Mouse (Mus musculus) lung, embryonic 14.5 days (tissue): ENCODE measurements at regions not wholly inside any gene's neighbourhood (a gene's known extent, or its start where the extent isn't known, plus 50 kb on each side); places are given as distances from the start of the nearest gene placed in this dataset.
A peak's percentile ranks its signal among the peaks of the same experiment; 100 is the strongest.

ENCODE experiments used
- ATAC-seq: fragments of 200-750 bp; cut with Nextera tagmentation; 2 replicates; pipeline ENCODE4 v1.8.0; 2017; ENCODE audit warnings: mild to moderate bottlenecking, moderate TSS enrichment, moderate library complexity; ENCODE audit not compliant: insufficient read depth
- DNase-seq: peaks from one replicate; pipeline ENCODE4 v3.0.0-alpha.2; 2015
- H3K27ac ChIP-seq: fragments of 300-500 bp; sonication (generic); 2 replicates; pipeline ENCODE4 v1.5.1; 2014; ENCODE audit warnings: low read depth, mild to moderate bottlenecking, moderate library complexity
- H3K27me3 ChIP-seq: fragments of 300-500 bp; sonication (generic); 2 replicates; pipeline ENCODE4 v1.6.1; 2014; ENCODE audit warnings: low read length, control low read depth; ENCODE audit not compliant: insufficient read depth
- H3K36me3 ChIP-seq: fragments of 300-500 bp; sonication (generic); 2 replicates; pipeline ENCODE4 v1.6.1; 2014; ENCODE audit warnings: control low read depth; ENCODE audit not compliant: insufficient read depth
- H3K4me1 ChIP-seq: fragments of 300-500 bp; sonication (generic); 2 replicates; pipeline ENCODE4 v1.6.1; 2014; ENCODE audit warnings: antibody characterized with exemption, control low read depth; ENCODE audit not compliant: insufficient read depth
- H3K4me2 ChIP-seq: fragments of 300-500 bp; sonication (generic); 2 replicates; pipeline ENCODE4 v1.6.1; 2014; ENCODE audit warnings: mild to moderate bottlenecking
- H3K4me3 ChIP-seq: fragments of 300-500 bp; sonication (generic); 2 replicates; pipeline ENCODE4 v1.5.1; 2014; ENCODE audit warnings: low read depth, low read length
- H3K9ac ChIP-seq: fragments of 300-500 bp; sonication (generic); 2 replicates; pipeline ENCODE4 v1.6.1; 2014
- H3K9me3 ChIP-seq: fragments of 300-500 bp; sonication (generic); 2 replicates; pipeline ENCODE4 v1.6.1; 2016; ENCODE audit warnings: low read depth, low read length, control low read depth
- CTCF ChIP-seq: IDR thresholded peaks from 2 replicates; pipeline ENCODE4 v1.5.1; 2016; ENCODE audit warnings: antibody characterized with exemption, low read depth
- WGBS: fragments of 180-500 bp; shearing (Covaris S2); extraction: QIAGEN DNeasy Blood & Tissue Kit; methylation state at CpG from one replicate; pipeline ENCODE4 v1.1.7; 2014; 5-methylcytosine and 5-hydroxymethylcytosine counted together

GRCm38 (mm10) chr5:132882291-132882690 lies 339.1 kb upstream of the Auts2 start:
- no peak for TF ChIP-seq CTCF
- Histone ChIP-seq H3K4me2 (no peak overlapping the region), H3K4me3 (no peak overlapping the region), H3K9me3 (no peaks in the 10 kb centered on the region), H3K36me3 (no peaks in the 10 kb centered on the region), H3K27ac (no peak overlapping the region), H3K9ac (no peak overlapping the region), H3K4me1 (no peaks in the 10 kb centered on the region), H3K27me3 (no peaks in the 10 kb centered on the region)
- DNase-seq: peak; percentile 55
- no peak for ATAC-seq
- 27% methylated on average over 3 of the region's 3 CpGs for WGBS

- no peaks in the 10 kb centered on the region for H3K27me3 ChIP-seq
- no peaks in the 10 kb centered on the region for H3K9me3 ChIP-seq
- H3K27ac ChIP-seq: no peak overlapping the region
- H3K4me2 ChIP-seq: no peak overlapping the region
- H3K4me3 ChIP-seq: no peak overlapping the region
- 93% methylated on average over 3 of the region's 3 CpGs for WGBS
- no peaks in the 10 kb centered on the region for H3K36me3 ChIP-seq
- no peak overlapping the region for H3K9ac ChIP-seq
- DNase-seq: no peak
- H3K4me1 ChIP-seq: no peaks in the 10 kb centered on the region
- no peak for TF ChIP-seq CTCF
- ATAC-seq: no peak
Observed at GRCm38 (mm10) chr5:132881170-132881569, 338.0 kb upstream of the Auts2 start.

GRCm38 (mm10) chr5:132876336-132876840 lies 333.2 kb upstream of the Auts2 start:
- ATAC-seq: no peak
- H3K9me3 ChIP-seq: no peaks in the 10 kb centered on the region
- WGBS: 41% methylated on average over 6 of the region's 6 CpGs
- no peak for DNase-seq
- no peaks in the 10 kb centered on the region for H3K36me3 ChIP-seq
- no peak overlapping the region for H3K27ac ChIP-seq
- no peaks in the 10 kb centered on the region for H3K27me3 ChIP-seq
- H3K9ac ChIP-seq: no peak overlapping the region
- no peaks in the 10 kb centered on the region for H3K4me1 ChIP-seq
- no peak overlapping the region for H3K4me2 ChIP-seq
- no peak overlapping the region for H3K4me3 ChIP-seq
- TF ChIP-seq CTCF: no peak

GRCm38 (mm10) chr5:132858846-132859510 lies 315.8 kb upstream of the Auts2 start:
- 65% methylated on average over 5 of the region's 5 CpGs for WGBS

DNA sequence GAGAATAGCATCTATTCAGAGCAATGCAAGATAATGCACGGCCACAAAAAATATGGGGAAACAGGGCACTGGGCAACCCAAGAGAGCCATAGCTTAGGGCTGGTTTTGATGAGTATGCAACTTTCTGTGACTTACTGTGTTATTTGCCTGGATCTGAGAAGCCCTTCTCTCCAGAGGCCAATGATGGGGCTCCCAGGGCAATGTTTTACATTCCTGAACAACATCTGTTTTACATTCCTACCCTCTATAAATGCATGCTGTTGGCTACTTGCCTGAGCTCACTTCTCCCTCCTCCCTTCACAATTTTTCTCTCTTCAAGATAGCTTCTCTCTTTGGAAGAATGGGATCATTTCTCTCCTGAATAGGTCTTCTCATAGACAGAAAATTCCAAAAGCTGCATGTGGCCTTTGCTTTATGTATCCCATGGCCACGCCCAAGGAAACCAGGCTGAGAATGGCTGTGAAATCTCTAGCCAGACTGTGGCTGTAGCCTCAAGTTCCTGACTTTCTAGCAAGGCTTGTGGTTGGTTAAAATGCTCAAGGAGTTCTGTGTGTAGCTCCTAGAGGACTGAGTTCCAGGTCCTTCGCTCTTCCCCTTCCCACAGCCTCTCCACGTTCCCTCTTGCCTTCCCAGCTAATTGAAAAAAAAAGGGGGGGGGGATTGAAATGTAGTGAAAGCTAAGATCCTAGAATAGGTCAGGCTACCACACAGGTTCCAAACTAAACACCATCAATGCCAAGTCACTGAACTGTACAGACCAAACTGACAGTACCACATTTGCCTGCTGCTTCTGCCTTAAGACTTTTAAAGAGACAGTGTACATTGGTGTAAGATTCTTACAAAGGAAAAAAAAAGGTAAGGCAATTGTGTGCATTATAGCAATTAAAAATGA lies 312.7 kb upstream of the Auts2 start:
- 56% methylated on average over 4 of the region's 4 CpGs for WGBS
- Histone ChIP-seq H3K4me3 (no peak overlapping the region), H3K27me3 (no peaks in the 10 kb centered on the region), H3K9ac (no peak overlapping the region), H3K36me3 (no peaks in the 10 kb centered on the region), H3K27ac (no peak overlapping the region), H3K9me3 (no peaks in the 10 kb centered on the region), H3K4me2 (no peak overlapping the region), H3K4me1 (no peaks in the 10 kb centered on the region)
- TF ChIP-seq CTCF: no peak
- DNase-seq (peak; percentile 72), ATAC-seq (peak; percentile 68; the same call in 1 of the 2 replicates)

More at GRCm38 (mm10) chr5:132858846-132859510, 315.8 kb upstream of the Auts2 start:
- no peak for TF ChIP-seq CTCF
- Histone ChIP-seq H3K9ac (no peak overlapping the region), H3K27ac (no peak overlapping the region), H3K4me1 (no peaks in the 10 kb centered on the region), H3K4me3 (no peak overlapping the region), H3K4me2 (no peak overlapping the region), H3K27me3 (no peaks in the 10 kb centered on the region), H3K9me3 (no peaks in the 10 kb centered on the region), H3K36me3 (no peaks in the 10 kb centered on the region)
- DNase-seq (no peak), ATAC-seq (no peak)

- Histone ChIP-seq H3K27ac (no peak overlapping the region), H3K9me3 (no peaks in the 10 kb centered on the region), H3K36me3 (no peaks in the 10 kb centered on the region), H3K4me3 (no peak overlapping the region), H3K4me2 (no peak overlapping the region), H3K4me1 (no peaks in the 10 kb centered on the region), H3K27me3 (no peaks in the 10 kb centered on the region), H3K9ac (no peak overlapping the region)
- TF ChIP-seq CTCF: no peak
- WGBS: 65% methylated on average over 6 of the region's 6 CpGs
- ATAC-seq: no peak
- no peak for DNase-seq
Observed at GRCm38 (mm10) chr5:132850770-132851169, 307.6 kb upstream of the Auts2 start.

DNA sequence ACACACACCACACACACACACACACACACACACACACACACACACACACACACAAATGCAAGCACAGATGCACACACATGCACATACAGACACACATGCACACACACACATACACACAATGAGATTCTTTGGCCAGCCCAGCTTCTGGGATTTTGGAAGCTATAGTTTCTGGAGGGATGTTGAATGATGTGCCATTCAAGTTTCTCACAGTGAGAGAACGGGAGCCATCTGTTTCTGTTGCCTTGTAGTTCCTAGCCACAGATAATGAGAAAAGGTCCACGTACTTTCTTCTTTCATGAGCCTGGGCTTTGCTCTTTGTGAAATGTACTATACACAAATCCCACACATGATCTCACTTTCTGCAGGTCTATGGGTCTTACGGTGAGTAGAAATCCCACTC lies 304.9 kb upstream of the Auts2 start:
- H3K9me3 ChIP-seq: no peaks in the 10 kb centered on the region
- ATAC-seq (no peak), DNase-seq (peak; percentile 41)
- no peaks in the 10 kb centered on the region for H3K36me3 ChIP-seq
- no peak overlapping the region for H3K9ac ChIP-seq
- no peak overlapping the region for H3K4me2 ChIP-seq
- no peak for TF ChIP-seq CTCF
- H3K27me3 ChIP-seq: no peaks in the 10 kb centered on the region
- H3K27ac ChIP-seq: no peak overlapping the region
- 49% methylated on average over 3 of the region's 3 CpGs for WGBS
- H3K4me1 ChIP-seq: no peaks in the 10 kb centered on the region
- H3K4me3 ChIP-seq: no peak overlapping the region
